Mouse (Mus musculus) spleen, adult 2 months (tissue): ENCODE results near the gene Grin2b.

Experiments used
- CTCF ChIP-seq: fragments of 200-500 bp; IDR thresholded peaks from 2 replicates; pipeline ENCODE4 v1.5.1; 2011; ENCODE audit warnings: mild to moderate bottlenecking, inconsistent platforms; ENCODE audit not compliant: insufficient read depth, insufficient read length, insufficient replicate concordance; ENCODE audit errors: extremely low read depth
- POLR2A ChIP-seq: fragments of 200-500 bp; IDR thresholded peaks from 2 replicates; pipeline ENCODE4 v1.6.1; 2011; ENCODE audit warnings: low read depth, low read length, inconsistent platforms

DNA sequence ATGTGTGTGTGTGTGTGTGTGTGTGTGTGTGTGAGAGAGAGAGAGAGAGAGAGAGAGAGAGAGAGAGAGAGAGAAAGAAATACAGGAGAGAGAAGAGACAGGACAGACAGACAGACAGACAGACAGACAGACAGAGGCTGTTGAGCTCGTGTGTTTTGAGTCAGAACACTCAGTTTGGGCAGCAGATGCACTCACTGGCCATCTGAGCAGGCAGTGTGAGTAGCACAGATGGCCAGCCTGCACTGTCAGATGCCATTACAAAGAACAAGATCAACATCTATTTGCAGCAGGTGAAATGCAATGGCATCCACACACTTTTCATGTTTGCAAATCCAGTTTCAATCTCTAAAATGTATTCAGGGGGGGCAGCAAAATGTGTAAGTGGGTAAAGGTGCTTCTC, 120.0 kb downstream of the Grin2b start:
- TF ChIP-seq CTCF: no peak
- TF ChIP-seq POLR2A: no peak
